Mouse (Mus musculus) cerebellum, adult 9-10 months (tissue): ENCODE measurements around the gene B9d2.

ENCODE experiments used
- DNase-seq: peaks from one replicate; pipeline ENCODE4 v3.0.0; 2022

Gene B9d2

DNA sequence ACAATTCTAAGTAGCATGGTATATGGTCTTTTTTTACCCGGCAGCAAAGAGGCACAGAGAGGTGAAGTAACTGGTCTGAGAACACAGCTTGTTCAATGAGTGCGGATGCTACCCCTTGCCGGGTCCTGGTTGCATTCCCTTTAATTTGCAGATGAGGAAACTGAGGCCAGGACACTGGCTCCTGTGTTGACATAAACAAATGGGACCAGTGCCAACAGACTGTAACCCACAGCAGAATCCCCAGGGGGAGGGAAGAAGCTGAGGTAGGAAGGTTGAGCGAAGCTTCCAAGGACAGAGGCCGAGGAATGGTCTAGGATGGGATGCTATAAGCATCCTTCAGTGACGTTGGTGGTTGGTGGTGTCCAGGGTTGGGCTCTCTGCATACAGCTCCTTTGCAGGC lies 5.2 kb upstream of the B9d2 start:
- peak; percentile 60 for DNase-seq

DNA sequence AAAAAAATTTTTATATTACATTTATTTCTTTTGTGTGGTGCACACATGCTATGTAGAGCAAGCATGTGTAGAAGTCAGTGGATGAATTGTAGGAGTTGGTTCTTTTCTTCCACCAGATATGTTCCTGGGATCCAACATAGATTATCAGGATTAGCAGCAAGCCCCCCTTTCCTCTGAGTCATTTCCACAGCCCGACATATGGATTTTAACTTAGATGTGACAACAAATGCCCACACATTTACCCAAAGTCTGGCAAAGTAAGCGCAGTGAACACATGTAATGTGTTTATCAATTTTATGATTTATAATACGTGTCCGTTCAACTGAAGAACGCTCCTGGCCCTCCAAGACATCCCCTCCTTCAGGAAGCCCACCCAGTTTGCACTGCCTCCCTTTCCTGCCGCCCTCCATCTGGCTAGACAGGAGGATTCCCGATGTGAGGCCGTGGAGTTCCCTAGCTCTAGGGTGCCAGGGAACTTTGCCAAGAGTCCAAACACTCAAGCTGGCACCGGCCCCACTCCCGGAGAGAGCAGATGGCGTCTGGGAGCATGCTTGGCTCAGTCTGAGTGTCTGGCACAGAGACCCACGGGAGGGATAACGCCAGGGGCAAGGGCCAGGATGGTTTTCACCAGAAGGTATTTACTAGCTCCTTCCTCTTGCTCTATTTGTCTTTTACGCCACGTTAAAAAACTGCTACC lies 4.3 kb upstream of the B9d2 start:
- peak; percentile 100 for DNase-seq

DNA sequence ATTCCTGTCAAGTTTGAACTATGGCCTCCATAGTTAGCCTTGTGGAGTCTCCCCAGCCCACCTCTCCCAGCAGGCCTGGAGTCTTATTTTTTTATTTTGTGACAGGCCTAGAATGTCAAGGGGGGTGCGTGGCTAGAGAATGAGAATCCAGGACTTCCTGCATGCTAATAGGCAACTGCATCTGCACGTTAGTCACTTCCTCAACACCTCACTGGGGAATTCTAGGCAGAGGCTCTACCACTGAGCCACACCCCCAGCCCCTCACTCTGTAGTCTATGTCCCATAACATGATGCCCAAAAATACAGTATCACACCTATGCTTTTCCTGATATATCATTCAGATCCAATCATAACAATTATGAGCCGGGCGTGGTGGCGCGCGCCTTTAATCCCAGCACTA lies 3.6 kb upstream of the B9d2 start:
- DNase-seq, result peak; percentile 47

DNA sequence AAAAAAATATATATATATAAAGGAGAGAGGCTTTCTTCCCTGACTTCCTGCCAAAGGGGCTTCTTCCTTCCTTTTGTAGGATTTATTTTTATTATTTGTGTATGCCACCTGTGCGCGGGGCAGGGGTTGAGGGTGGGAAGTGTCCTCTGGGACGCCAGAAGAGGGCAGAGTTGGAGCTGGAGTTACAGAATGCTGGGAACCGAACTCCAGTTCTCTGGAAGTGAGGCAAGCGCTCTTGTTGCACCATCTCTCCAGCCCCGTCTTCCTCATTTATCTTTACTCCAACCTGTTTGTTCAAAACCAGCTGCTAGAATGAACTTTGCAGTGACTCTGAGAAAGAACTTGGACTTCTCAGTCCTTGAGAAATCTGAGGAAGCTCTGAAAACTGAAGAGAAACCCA lies 609 bp upstream of the B9d2 start:
- peak; percentile 41 for DNase-seq

- no peak for DNase-seq
Measured at GRCm38 (mm10) chr7:25681341-25682231, 1.0 kb downstream of the B9d2 start.

- no peak for DNase-seq
Measured at GRCm38 (mm10) chr7:25683474-25684180, 3.0 kb downstream of the B9d2 start.

- no peak for DNase-seq
Measured at GRCm38 (mm10) chr7:25684659-25685058, 4.1 kb downstream of the B9d2 start.

- no peak for DNase-seq
Measured at GRCm38 (mm10) chr7:25685926-25686470, 5.4 kb downstream of the B9d2 start.

- DNase-seq, result no peak
Measured at GRCm38 (mm10) chr7:25686680-25687531, 6.3 kb downstream of the B9d2 start, which contains the start of gene Tgfb1. Gene Tgfb1, plus strand, starts transcription at chr7:25687002.

- DNase-seq, result no peak
Measured at GRCm38 (mm10) chr7:25687811-25688401, 7.3 kb downstream of the B9d2 start.

DNA sequence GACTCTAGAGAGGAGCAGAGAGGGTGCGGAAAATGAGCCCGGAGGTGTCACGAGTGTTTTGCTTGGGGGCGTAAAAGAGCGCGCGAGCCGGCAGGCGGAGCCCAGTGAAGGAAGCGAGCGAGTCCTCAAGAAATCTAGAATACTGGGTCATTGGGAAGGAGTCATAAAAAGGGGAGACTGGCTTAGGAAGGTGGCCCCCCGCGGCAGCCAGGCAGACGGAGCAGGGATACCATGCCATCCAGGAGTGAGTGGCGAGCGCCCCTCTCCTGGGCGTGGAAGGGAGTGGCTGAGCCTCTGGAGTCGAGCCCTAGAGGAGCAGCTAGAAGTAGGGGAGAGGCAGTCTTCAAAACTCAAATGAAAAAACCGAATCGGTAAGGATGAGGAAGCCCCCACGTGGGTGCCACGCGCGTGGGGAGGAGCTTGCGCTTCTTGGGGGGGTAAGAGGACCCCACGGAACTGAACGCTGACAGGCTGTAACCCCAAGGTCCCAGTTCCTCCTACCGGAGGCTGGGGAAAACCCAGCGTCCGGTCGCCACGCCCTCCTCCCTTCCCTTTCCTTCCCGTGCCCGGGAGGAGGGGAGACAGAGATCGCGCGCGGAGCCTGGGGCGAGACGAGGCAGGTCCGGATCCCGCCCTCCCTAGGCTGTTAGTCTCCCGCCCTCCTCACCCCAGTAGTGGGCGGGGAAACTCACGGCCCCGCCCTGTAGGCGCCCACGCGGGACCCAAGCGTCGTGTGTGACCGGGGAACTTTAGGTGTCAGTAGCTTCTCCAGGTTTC lies 8.4 kb downstream of the B9d2 start:
- no peak for DNase-seq

GRCm38 (mm10) chr7:25689603-25690021 lies 9.0 kb downstream of the B9d2 start:
- no peak for DNase-seq

DNA sequence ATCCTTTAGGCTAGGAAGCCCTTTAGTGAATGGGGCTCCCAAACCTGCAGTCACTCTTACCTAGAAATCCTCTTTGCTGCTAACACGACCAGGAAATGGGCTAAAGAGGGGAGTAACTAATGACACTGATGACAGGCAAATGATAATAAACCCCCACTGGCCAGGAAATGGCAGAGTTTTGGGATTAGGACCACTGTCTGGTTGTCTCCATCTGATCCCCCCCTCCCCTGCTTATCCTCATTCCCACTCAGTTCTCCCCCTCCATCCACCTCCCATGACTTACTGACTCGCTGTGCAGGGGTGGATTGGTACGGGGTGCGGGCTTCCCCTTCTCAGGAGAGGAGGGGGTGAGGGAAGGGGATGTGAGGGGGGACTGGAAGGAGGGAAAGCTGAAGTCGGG lies 9.5 kb downstream of the B9d2 start:
- no peak for DNase-seq

GRCm38 (mm10) chr7:25694104-25694503 lies 13.5 kb downstream of the B9d2 start:
- no peak for DNase-seq

GRCm38 (mm10) chr7:25699851-25700250 lies 19.3 kb downstream of the B9d2 start:
- DNase-seq, result no peak

GRCm38 (mm10) chr7:25700732-25701131 lies 20.2 kb downstream of the B9d2 start:
- no peak for DNase-seq

- DNase-seq, result no peak
Measured at GRCm38 (mm10) chr7:25702350-25702749, 21.8 kb downstream of the B9d2 start.

- DNase-seq, result no peak
Measured at GRCm38 (mm10) chr7:25703793-25704494, 23.4 kb downstream of the B9d2 start.

DNA sequence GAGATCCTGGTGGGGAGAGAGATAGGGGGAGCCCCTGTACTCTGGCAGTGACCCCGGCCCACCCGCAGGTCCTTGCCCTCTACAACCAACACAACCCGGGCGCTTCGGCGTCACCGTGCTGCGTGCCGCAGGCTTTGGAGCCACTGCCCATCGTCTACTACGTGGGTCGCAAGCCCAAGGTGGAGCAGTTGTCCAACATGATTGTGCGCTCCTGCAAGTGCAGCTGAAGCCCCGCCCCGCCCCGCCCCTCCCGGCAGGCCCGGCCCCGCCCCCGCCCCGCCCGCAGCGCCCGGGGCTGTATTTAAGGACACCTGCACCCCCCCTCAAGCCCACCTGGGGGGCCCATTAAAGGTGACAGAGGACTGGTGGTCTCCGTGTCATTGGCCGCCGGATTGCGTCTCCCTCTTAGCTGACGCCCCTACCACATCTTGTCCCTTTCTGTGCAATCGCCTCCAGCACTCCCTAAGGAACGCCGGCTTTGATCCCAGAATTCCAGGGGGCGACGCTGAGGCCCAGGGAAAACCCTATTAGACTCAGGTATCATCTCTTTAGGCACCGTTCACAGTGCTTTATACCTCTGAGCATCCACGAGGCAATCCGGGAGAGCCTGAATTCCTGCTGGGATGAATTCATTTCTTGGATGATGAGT lies 24.3 kb downstream of the B9d2 start:
- DNase-seq, result no peak

DNA sequence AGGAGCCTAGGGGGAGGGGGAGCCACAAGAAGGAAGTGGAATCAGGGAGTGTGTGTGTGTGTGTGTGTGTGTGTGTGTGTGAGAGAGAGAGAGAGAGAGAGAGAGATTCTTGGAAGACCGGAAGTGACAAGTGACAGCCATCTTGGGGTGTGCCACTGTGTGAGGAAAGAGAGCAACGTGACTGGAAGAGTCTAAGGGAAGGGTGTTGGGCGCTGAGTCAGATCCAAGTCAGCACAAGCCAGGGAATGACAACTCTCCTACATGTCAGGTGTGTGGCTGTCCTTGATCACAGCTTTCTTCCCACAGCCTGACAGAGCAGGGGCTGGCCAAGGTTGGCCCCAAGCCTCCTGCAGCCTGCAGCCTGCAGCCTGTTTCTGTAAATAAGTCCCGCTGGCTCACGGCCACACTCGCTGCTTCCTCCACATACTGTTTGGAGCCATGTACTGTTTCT lies 25.2 kb downstream of the B9d2 start:
- no peak for DNase-seq
